Mouse (Mus musculus): ENCODE measurements around the gene Olfr223. TPM values are rescaled to one million over a fixed set of nuclear protein-coding genes. Genes with fewer than 3 reads are reported as not detected.

Olfr223 gene
- polyA plus RNA-seq (2015; fragmentation: Nextera tagmentation; extraction: Ambion mirVana): not detected in 2 replicates

DNA sequence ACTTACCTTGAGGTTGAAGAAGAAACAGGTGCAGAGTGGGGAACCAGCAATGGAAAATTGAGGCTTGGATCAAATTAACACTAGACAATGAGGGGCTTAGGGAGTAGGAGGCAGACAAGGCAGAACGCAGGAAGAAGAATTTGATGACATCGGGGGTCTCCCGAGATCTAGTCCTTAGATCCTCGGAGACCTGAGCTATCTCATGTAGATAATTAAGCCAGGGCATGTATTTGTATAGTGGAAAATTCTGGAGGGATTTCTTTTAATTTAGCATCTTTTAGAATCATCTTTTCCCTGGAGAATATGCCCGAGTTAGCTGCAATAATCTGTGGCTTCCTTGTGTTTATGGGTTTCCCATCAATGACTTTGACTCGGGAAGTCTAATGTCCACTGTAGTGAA lies at the start of gene Olfr223:
Gene Olfr223, minus strand, starts transcription at position 101 of the 400 bp plus-strand sequence.
- no peak for ATAC-seq
- H3K27ac ChIP-seq (ENCODE audit: low read depth, low read length): no peak within 1 kb of the TSS
- WGBS: 83% methylated on average over 6 of the region's 6 CpGs

DNA sequence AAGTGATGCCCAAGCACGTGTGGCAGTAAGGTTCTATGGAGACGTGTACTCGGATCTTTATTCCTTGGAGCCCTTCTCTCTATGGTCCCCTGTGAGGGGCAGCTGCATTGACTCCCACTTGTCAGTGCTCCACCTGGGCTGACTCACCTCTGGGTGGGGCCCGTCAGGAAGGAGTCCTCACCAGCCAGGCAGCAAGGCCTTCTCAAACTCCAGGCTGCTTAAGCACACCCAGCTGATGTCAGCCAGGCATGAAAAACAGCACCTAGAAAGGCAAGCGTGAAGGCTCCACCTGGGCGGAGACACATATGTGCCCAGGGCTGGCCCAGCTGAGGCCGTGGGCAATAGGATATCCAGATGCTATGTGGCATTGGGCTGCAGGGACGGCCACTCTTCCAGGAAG lies 49.3 kb upstream of the Olfr223 start:
- no peak for TF ChIP-seq CTCF (IDR thresholded peaks at IDR 0.05; ENCODE audit: low read depth)
- H3K9ac ChIP-seq (ENCODE audit: low read depth, low read length): no peak overlapping the region
- H3K36me3 ChIP-seq (ENCODE audit: control insufficient read depth, insufficient read depth): no peaks in the 10 kb centered on the region
- no peak overlapping the region for H3K4me2 ChIP-seq (replicated peaks; ENCODE audit: low read depth)
- WGBS: 76% methylated on average over 8 of the region's 8 CpGs
- H3K4me1 ChIP-seq (replicated peaks; ENCODE audit: control insufficient read depth, insufficient read depth, low read length): no peaks in the 10 kb centered on the region
- H3K27ac ChIP-seq (ENCODE audit: low read depth, low read length): no peak overlapping the region
- no peaks in the 10 kb centered on the region for H3K27me3 ChIP-seq (replicated peaks; ENCODE audit: control insufficient read depth, insufficient read depth, low read length)
- ATAC-seq: no peak
- H3K4me3 ChIP-seq (ENCODE audit: low read depth, low read length): no peak overlapping the region
- H3K9me3 ChIP-seq (ENCODE audit: control insufficient read depth): no peaks in the 10 kb centered on the region

More for the DNA sequence above, at the start of gene Olfr223:
- no peaks in the 10 kb centered on the region for H3K9me3 ChIP-seq (ENCODE audit: control insufficient read depth)
- H3K4me3 ChIP-seq (ENCODE audit: low read depth, low read length): no peak within 1 kb of the TSS
- no peaks in the 10 kb centered on the region for H3K27me3 ChIP-seq (replicated peaks; ENCODE audit: control insufficient read depth, insufficient read depth, low read length)
- H3K9ac ChIP-seq (ENCODE audit: low read depth, low read length): no peak within 1 kb of the TSS
- TF ChIP-seq CTCF (IDR thresholded peaks at IDR 0.05; ENCODE audit: low read depth): no peak
- no peak within 1 kb of the TSS for H3K4me2 ChIP-seq (replicated peaks; ENCODE audit: low read depth)
- H3K36me3 ChIP-seq (ENCODE audit: control insufficient read depth, insufficient read depth): no peaks in the 10 kb centered on the region
- H3K4me1 ChIP-seq (replicated peaks; ENCODE audit: control insufficient read depth, insufficient read depth, low read length): no peaks in the 10 kb centered on the region

DNA sequence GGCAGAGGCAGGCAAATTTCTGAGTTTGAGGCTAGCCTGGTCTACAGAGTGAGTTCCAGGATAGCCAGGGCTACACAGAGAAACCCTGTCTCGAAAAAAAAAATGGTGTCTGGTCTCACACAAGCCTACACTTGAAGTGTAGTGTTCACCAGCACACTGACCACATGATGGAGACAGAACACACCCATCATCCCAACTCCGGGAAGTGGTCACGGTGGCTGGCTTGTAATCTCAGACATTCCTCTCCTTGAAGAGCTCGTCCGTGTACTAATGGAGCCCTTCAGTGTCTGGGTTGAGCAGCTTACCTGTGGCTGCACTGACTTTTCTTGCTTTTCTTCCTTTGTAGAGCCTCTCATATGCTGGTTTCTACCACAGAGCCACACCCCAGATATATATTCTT lies 48.1 kb upstream of the Olfr223 start:
- no peaks in the 10 kb centered on the region for H3K27me3 ChIP-seq (replicated peaks; ENCODE audit: control insufficient read depth, insufficient read depth, low read length)
- H3K4me3 ChIP-seq (ENCODE audit: low read depth, low read length): no peak overlapping the region
- TF ChIP-seq CTCF (IDR thresholded peaks at IDR 0.05; ENCODE audit: low read depth): peak; percentile 40
- no peak overlapping the region for H3K4me2 ChIP-seq (replicated peaks; ENCODE audit: low read depth)
- H3K36me3 ChIP-seq (ENCODE audit: control insufficient read depth, insufficient read depth): no peaks in the 10 kb centered on the region
- H3K4me1 ChIP-seq (replicated peaks; ENCODE audit: control insufficient read depth, insufficient read depth, low read length): no peaks in the 10 kb centered on the region
- no peak for ATAC-seq
- no peaks in the 10 kb centered on the region for H3K9me3 ChIP-seq (ENCODE audit: control insufficient read depth)
- 80% methylated on average over 5 of the region's 5 CpGs for WGBS
- no peak overlapping the region for H3K27ac ChIP-seq (ENCODE audit: low read depth, low read length)
- H3K9ac ChIP-seq (ENCODE audit: low read depth, low read length): no peak overlapping the region

DNA sequence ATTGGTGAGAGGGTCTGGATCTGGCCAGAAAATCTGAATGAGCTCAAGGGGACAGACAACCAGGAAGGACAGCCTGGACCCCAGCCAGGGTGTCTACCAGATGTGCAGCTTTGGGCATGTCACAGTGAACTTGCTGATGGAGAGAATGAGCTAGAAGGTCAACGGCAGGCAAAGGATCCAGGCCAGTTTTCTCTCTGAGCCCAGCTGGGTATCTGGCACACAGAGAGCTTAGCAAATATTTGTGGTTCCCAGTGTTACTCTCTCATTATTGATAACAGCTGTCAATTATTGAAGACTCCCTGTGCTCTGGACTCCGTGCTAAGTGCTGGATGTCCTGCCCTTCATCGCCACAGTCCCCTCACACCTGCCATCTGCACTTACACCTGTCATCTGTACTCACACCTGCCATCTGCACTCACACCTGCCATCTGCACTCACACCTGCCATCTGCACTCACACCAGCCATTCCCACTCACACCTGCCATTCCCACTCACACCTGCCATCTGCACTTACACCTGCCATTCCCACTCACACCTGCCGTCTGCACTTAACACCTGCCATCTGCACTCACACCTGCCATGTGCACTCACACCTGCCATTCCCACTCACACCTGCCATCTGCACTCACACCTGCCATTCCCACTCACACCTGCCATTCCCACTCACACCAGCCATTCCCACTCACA lies 47.0 kb upstream of the Olfr223 start:
- no peaks in the 10 kb centered on the region for H3K4me1 ChIP-seq (replicated peaks; ENCODE audit: control insufficient read depth, insufficient read depth, low read length)
- no peaks in the 10 kb centered on the region for H3K36me3 ChIP-seq (ENCODE audit: control insufficient read depth, insufficient read depth)
- no peaks in the 10 kb centered on the region for H3K27me3 ChIP-seq (replicated peaks; ENCODE audit: control insufficient read depth, insufficient read depth, low read length)
- no peak for ATAC-seq
- no peak for TF ChIP-seq CTCF (IDR thresholded peaks at IDR 0.05; ENCODE audit: low read depth)
- H3K9me3 ChIP-seq (ENCODE audit: control insufficient read depth): no peaks in the 10 kb centered on the region
- no peak overlapping the region for H3K4me2 ChIP-seq (replicated peaks; ENCODE audit: low read depth)
- H3K27ac ChIP-seq (ENCODE audit: low read depth, low read length): no peak overlapping the region
- WGBS: 47% methylated on average over 4 of the region's 4 CpGs
- no peak overlapping the region for H3K4me3 ChIP-seq (ENCODE audit: low read depth, low read length)
- H3K9ac ChIP-seq (ENCODE audit: low read depth, low read length): no peak overlapping the region

DNA sequence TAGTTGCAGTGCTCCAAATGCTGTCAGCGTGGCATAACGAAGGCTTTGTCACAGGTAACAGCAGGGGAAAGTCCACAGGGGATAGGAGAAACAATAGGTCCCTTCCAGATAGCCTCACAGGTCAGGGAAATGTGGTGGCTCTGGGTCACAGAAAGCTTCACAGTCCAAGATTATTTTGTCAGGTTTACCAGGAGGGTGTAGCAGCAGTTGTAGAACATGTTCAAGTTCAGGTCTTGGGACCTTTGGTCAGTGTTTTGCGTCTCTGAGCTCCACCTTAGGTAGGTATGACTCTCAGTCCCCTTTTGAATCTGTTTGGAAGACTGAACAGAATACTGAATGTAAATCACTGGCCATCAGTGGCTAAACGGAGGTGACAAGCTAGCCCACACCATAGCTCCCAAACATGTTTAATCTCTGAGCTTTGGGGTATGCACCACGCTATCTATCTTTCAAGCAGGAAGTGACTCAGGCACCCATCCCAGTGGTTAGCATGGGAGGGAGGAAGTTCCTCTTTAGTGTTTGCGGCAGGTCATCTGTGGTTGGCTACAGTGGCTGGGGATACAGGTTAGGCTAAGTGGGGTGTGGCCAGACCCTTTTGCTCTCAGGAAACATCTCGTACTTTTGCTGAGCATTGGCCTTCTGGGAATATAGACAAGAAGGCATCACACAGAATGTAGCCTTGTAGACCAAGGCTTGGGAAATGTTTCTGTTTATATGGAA lies 43.8 kb upstream of the Olfr223 start:
- Histone ChIP-seq H3K4me1 (replicated peaks; ENCODE audit: control insufficient read depth, insufficient read depth, low read length) (no peaks in the 10 kb centered on the region), H3K27me3 (replicated peaks; ENCODE audit: control insufficient read depth, insufficient read depth, low read length) (no peaks in the 10 kb centered on the region), H3K27ac (ENCODE audit: low read depth, low read length) (no peak overlapping the region), H3K9me3 (ENCODE audit: control insufficient read depth) (no peaks in the 10 kb centered on the region), H3K36me3 (ENCODE audit: control insufficient read depth, insufficient read depth) (no peaks in the 10 kb centered on the region), H3K4me2 (replicated peaks; ENCODE audit: low read depth) (no peak overlapping the region), H3K4me3 (ENCODE audit: low read depth, low read length) (no peak overlapping the region), H3K9ac (ENCODE audit: low read depth, low read length) (no peak overlapping the region)
- WGBS: 55% methylated on average over 7 of the region's 7 CpGs
- no peak for ATAC-seq
- TF ChIP-seq CTCF (IDR thresholded peaks at IDR 0.05; ENCODE audit: low read depth): no peak

DNA sequence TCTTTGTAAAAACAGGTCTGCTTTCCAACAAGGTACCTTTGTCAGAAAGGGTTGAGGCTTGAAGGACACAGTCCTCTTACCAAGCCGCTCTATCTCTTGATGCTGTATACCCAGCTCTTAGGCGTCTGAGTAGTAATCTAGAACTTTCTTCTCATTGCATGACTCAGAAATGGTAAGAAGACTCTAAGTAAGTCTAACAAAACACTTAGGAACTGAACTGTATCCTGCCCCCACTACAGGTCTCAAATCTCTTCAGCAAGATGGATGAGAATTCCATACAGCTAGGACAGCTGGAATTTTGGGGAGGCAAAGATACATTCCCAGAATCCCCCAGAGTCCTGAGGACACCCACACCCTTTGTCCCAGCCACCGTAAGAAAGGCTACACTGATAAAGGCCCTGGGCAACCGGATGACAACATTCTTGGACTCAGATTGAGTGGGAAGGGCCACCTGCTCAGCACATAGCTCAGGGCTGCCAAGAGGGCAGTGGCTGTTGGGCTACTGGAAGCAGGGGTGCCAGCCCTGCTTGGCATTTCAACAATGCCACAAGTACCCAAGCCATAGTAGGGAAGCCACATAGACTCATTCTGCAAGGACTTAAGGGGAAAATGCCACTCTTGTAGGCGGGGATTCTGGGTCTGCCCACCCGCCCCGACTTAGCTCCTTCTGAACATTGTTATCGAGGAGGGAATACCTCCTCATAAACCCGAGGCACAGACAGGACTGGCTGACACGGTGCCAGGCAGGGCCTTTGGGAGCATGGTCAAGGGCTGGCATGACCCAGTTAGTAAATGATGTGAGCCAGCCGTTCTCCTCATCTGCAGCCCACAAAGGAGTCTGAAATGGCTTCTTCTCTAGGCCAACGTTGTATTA lies 43.0 kb upstream of the Olfr223 start:
- 74% methylated on average over 12 of the region's 12 CpGs for WGBS
- no peaks in the 10 kb centered on the region for H3K36me3 ChIP-seq (ENCODE audit: control insufficient read depth, insufficient read depth)
- no peak for TF ChIP-seq CTCF (IDR thresholded peaks at IDR 0.05; ENCODE audit: low read depth)
- H3K27ac ChIP-seq (ENCODE audit: low read depth, low read length): no peak overlapping the region
- H3K27me3 ChIP-seq (replicated peaks; ENCODE audit: control insufficient read depth, insufficient read depth, low read length): no peaks in the 10 kb centered on the region
- no peak overlapping the region for H3K9ac ChIP-seq (ENCODE audit: low read depth, low read length)
- no peaks in the 10 kb centered on the region for H3K9me3 ChIP-seq (ENCODE audit: control insufficient read depth)
- H3K4me1 ChIP-seq (replicated peaks; ENCODE audit: control insufficient read depth, insufficient read depth, low read length): no peaks in the 10 kb centered on the region
- no peak overlapping the region for H3K4me2 ChIP-seq (replicated peaks; ENCODE audit: low read depth)
- H3K4me3 ChIP-seq (ENCODE audit: low read depth, low read length): no peak overlapping the region
- no peak for ATAC-seq
